Mouse (Mus musculus): ENCODE data around the gene Neurl4.

DNA sequence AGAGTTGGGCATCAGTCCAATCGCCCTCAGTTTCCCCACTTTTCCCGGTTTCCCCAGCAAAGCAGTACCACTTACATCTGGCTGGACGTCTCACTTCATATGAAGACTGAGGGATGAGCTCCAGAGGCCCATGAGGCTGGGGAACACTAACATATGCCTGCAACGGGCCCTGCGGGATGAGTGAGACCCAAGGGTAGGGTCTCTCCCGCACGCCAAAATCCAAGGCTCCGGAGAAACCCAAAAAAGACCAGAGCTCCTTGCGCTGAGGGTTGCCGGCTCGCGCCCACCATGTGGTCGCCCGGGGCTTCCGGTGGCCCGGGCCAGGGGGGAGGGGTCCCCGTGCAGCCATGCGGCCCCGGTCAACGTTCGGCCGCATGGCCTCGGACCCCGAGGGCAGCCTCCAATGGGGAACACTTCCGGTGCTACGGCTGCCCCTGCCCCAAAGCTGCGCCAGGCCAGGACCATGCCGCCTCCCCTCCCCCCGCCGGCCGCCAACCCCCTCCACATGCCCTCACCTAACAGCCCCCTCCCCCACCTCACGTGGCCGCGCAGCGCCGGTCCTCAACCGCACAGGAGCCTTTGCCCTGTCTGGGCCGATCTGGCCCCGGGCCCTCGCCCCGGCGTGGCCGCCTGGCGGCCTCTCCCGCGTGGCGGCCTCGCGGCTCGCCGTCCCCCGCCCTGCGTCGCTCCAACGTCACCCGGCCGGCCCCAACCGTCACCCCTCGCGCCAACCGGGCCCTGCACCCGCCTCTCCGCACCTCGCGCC, 19.6 kb downstream of the Neurl4 start:
- TF ChIP-seq POLR2A (IDR thresholded peaks at IDR 0.05; ENCODE audit: insufficient read length, low read depth) (no peak), CEBPB (IDR thresholded peaks at IDR 0.05; ENCODE audit: insufficient read depth, poor library complexity, severe bottlenecking) (no peak), MAX (IDR thresholded peaks at IDR 0.05; ENCODE audit: low read depth) (no peak), USF1 (IDR thresholded peaks at IDR 0.05; ENCODE audit: low read depth) (no peak), MYOG (IDR thresholded peaks at IDR 0.05; ENCODE audit: control insufficient read depth in 1 of 3, insufficient read depth in 1 of 3, insufficient read length in 2 of 3, low read depth in 2 of 3) (no peak)

Measured in myocyte (in vitro differentiated cells).